Mouse (Mus musculus): Measurements from ENCODE around the gene Svs3b. TPM values are rescaled to one million over a fixed set of nuclear protein-coding genes. Genes with fewer than 3 reads are reported as not detected.
"Not testable (repeated sequence)": the region's sequence is repeated elsewhere in the genome, so short reads cannot be mapped to it uniquely, and the experiment has no call there.

Gene Svs3b
- not detected in 2 replicates for total RNA-seq (2015)
- not detected in 2 replicates for total RNA-seq (2017)

- ATAC-seq (ENCODE audit: poor library complexity, severe bottlenecking) = not testable (repeated sequence)
Measured at GRCm38 (mm10) chr2:164256540-164256939, at the start of gene Svs3b. Svs3b (minus strand) TSS chr2:164256640.

DNA sequence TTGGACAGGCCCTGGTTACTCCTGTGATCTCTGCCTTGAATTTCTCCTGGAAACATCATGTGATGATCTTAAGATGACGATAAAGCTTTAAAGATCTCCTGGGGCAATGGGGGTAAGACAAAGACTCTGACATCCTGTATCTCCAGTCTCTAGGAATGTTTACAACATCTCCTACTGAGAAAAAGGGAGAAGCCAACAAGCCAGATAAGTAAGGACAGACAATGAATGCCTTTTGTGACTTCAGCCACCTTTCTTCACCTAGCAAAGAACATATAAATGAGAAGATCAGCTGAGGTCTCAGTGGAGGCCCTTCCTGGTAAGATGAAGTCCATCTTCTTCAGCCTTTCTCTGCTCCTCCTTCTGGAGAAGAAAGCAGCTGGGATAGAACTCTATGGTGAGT is 32.5 kb upstream of the Svs3b start, which contains the start of gene Svs3a:
Svs3a (plus strand) TSS at position 301 of the 400 bp plus-strand sequence.
- not testable (repeated sequence) for ATAC-seq (ENCODE audit: poor library complexity, severe bottlenecking)

DNA sequence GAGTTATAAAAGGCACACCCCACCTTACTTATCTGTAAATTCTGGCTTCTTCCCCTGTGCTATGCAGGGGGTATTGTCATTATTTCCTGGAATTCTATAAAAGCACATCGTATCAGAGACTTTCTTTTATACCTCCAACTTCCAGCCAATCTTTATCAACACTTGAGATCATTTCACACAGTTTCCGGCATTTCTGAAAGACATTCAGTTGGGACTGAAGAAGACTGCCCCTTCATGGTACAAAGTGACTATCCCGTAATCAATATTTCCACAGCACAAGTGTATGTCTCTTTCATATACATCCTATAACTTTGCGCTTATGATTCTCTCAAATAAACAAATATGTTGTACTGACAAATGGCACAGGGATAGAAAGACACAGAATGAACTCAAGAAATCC is 21.9 kb upstream of the Svs3b start, which contains the start of gene Svs4:
Svs4 (minus strand) TSS at position 101 of the 400 bp plus-strand sequence.
- ATAC-seq (ENCODE audit: poor library complexity, severe bottlenecking) = no peak

DNA sequence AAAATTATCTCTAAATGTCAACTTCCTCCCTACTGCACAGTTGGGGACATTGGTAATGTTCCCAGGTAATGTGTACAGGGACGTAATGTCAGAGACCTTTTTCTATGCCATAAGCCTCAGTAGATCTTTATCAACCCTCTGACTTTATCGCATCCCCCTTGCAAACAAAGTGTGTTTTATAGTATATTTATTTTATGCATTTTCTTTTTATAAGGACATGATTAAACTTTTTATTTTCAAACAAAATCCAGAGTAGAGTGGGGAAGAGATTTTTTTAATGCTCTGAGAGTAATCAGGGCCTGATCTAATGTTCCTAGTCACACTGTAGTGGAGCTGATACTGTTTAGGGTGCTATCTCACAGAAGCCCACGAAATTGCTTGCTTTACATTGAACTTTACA is 18.1 kb downstream of the Svs3b start, which contains the start of gene Svs2:
Svs2 (minus strand) TSS at position 101 of the 400 bp plus-strand sequence.
- no peak for ATAC-seq (ENCODE audit: poor library complexity, severe bottlenecking)

GRCm38 (mm10) chr2:164232671-164233070 is 23.8 kb downstream of the Svs3b start:
- ATAC-seq (ENCODE audit: poor library complexity, severe bottlenecking) = no peak

- no peak for ATAC-seq (ENCODE audit: poor library complexity, severe bottlenecking)
Measured at GRCm38 (mm10) chr2:164228361-164229070, 27.9 kb downstream of the Svs3b start.

DNA sequence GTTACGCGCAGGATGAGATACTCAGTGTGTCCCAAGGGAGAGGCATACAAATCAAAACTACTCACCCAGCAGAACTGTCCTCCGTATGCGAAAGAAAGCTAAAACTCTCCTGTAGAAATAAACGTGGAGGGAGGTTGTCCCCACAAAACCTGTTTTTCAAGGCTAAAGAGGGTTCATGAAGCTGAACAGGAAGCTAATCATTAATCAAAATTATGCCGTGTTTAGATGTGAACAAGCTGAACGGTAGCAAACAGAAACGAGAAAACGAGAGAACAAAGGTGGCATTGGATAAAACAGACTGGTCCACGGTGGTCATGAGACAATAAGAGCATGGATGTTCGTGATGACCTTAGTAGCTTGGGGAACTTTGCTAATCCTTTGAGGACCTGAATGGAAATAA is 34.9 kb downstream of the Svs3b start, which contains the start of gene Wfdc15b:
Wfdc15b (minus strand) TSS at position 139 of the 400 bp plus-strand sequence.
- no peak for ATAC-seq (ENCODE audit: poor library complexity, severe bottlenecking)

DNA sequence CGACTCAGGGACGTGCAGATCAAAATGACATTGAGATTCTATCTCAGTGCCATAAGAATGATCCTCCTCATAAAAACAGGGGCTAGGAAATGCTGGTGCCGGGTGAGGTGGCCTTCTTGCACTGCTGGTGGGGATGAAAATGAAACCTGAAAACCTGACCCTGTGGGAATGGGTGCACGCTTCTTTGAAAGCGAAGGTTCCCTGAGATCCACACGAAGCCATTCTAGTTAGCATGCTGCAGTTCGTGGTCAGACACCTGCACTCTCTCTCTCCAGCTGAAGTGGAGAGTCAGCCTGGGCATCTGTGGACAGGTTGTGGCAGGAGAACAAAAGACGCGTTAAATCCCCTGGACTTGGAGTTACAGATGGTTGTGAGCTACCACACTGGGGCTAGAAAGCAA is 37.1 kb downstream of the Svs3b start:
- no peak for ATAC-seq (ENCODE audit: poor library complexity, severe bottlenecking)

DNA sequence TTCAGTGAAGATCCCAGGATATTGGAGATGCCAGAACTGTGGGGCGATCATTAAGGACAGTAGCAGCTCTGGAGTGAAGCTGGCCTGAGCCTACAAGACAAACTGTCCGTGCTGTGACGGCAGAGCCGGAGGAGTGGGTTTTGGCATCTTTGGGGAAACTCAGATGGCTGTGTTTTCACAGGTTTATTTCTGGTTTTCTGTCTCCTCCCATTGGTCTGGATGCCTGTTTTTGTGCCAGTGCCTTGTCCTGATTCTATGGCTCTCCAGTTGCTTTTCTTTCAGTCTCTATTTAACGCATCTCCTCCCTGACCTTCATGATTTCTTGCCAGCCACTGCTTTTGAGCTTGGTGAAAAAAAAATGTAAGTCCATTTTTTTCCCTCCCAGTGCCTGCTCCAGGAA is 43.7 kb downstream of the Svs3b start:
- no peak for ATAC-seq (ENCODE audit: poor library complexity, severe bottlenecking)

DNA sequence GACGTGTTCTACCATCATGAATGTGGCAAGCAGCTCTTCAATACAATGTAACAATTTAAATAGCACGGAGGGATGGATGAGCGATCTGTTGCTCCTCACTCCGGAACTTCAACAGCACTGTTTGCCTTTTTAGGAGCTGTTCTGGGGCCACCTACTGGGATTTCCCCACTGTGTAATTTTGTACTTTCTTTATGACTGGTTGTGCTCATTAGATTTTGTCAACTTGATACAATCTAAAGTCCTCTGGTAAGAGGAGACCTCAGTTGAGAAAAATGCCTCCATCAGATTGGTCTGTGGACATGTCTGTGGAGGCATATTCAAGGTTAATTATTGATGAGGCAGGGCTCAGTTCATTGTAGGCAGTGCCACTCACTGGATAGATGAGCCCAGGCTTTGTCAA is 45.5 kb downstream of the Svs3b start:
- no peak for ATAC-seq (ENCODE audit: poor library complexity, severe bottlenecking)

GRCm38 (mm10) chr2:164206676-164207075 is 49.8 kb downstream of the Svs3b start:
- no peak for ATAC-seq (ENCODE audit: poor library complexity, severe bottlenecking)

DNA sequence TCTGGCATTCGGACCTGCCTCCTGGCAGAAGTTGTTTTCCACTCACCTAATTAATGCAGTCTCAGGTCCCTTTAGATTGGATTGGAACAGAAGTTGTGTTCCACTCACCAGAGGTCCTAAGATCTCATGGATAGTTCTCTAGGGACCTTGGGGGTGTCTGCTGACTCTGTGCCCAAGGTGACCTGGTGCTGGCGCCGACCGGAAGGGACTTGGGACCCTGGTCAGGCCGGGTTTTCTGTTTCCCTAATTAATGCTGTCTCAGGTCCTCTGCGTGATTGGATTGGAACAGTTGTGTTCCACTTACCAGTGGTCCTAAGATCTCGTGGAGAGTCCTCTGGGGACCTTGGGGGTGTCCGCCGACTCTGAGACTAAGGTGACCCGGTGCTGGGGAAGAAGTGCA is 50.4 kb downstream of the Svs3b start:
- ATAC-seq (ENCODE audit: poor library complexity, severe bottlenecking) = not testable (repeated sequence)

Other genes starting within 250 kb of the Svs3b start
- gene Pabpc1l, start 231.2 kb downstream of the Svs3b start, total RNA-seq (2015) = 12.9 and 19.1 TPM in 2 replicates
- gene Pabpc1l, start 231.2 kb downstream of the Svs3b start, total RNA-seq (2017) = 2.5 and 4.8 TPM in 2 replicates
- gene Stk4, start 186.3 kb downstream of the Svs3b start, total RNA-seq (2015) = 227 and 248 TPM in 2 replicates
- 185 and 193 TPM in 2 replicates for gene Stk4, start 186.3 kb downstream of the Svs3b start, total RNA-seq (2017)
- 45.3 and 49.1 TPM in 2 replicates for gene Tomm34, start 185.5 kb downstream of the Svs3b start, total RNA-seq (2015)
- gene Tomm34, start 185.5 kb downstream of the Svs3b start, total RNA-seq (2017) = 48.3 and 49.8 TPM in 2 replicates
- gene Kcns1, start 85.5 kb downstream of the Svs3b start, total RNA-seq (2015) = not detected in 2 replicates
- gene Kcns1, start 85.5 kb downstream of the Svs3b start, total RNA-seq (2017) = not detected in 2 replicates
- not detected in 2 replicates for gene Wfdc5, start 73.9 kb downstream of the Svs3b start, total RNA-seq (2015)
- not detected in 2 replicates for gene Wfdc5, start 73.9 kb downstream of the Svs3b start, total RNA-seq (2017)
- not detected in 2 replicates for gene Wfdc12, start 66.0 kb downstream of the Svs3b start, total RNA-seq (2015)
- gene Wfdc12, start 66.0 kb downstream of the Svs3b start, total RNA-seq (2017) = not detected in 2 replicates
- not detected in 2 replicates for gene Wfdc15a, start 56.5 kb downstream of the Svs3b start, total RNA-seq (2015)
- gene Wfdc15a, start 56.5 kb downstream of the Svs3b start, total RNA-seq (2017) = not detected in 2 replicates
- gene Wfdc15b, start 35.0 kb downstream of the Svs3b start, total RNA-seq (2015) = not detected in 2 replicates
- not detected in 2 replicates for gene Wfdc15b, start 35.0 kb downstream of the Svs3b start, total RNA-seq (2017)
- gene Svs2, start 18.2 kb downstream of the Svs3b start, total RNA-seq (2015) = not detected in 2 replicates
- gene Svs2, start 18.2 kb downstream of the Svs3b start, total RNA-seq (2017) = not detected in 2 replicates
- gene Svs4, start 21.8 kb upstream of the Svs3b start, total RNA-seq (2015) = not detected in 2 replicates
- gene Svs4, start 21.8 kb upstream of the Svs3b start, total RNA-seq (2017) = not detected in 2 replicates
- not detected in 2 replicates for gene Svs3a, start 32.6 kb upstream of the Svs3b start, total RNA-seq (2015)
- gene Svs3a, start 32.6 kb upstream of the Svs3b start, total RNA-seq (2017) = not detected in 2 replicates
- gene Svs6, start 60.1 kb upstream of the Svs3b start, total RNA-seq (2015) = not detected in 2 replicates
- not detected in 2 replicates for gene Svs6, start 60.1 kb upstream of the Svs3b start, total RNA-seq (2017)
- not detected in 2 replicates for gene Svs5, start 76.1 kb upstream of the Svs3b start, total RNA-seq (2015)
- gene Svs5, start 76.1 kb upstream of the Svs3b start, total RNA-seq (2017) = not detected in 2 replicates
- gene Slpi, start 132.5 kb upstream of the Svs3b start, total RNA-seq (2015) = 454 and 463 TPM in 2 replicates
- 81.4 and 109 TPM in 2 replicates for gene Slpi, start 132.5 kb upstream of the Svs3b start, total RNA-seq (2017)
- gene Rbpjl, start 146.5 kb upstream of the Svs3b start, total RNA-seq (2015) = not detected in 2 replicates
- not detected in 2 replicates for gene Rbpjl, start 146.5 kb upstream of the Svs3b start, total RNA-seq (2017)
- gene Matn4, start 148.5 kb upstream of the Svs3b start, total RNA-seq (2015) = not detected in 2 replicates
- not detected in 2 replicates for gene Matn4, start 148.5 kb upstream of the Svs3b start, total RNA-seq (2017)
- 0.76 and 0.82 TPM in 2 replicates for gene Sdc4, start 187.2 kb upstream of the Svs3b start, total RNA-seq (2015)
- gene Sdc4, start 187.2 kb upstream of the Svs3b start, total RNA-seq (2017) = 0.49 and 0.88 TPM in 2 replicates
- gene Sys1, start 200.3 kb upstream of the Svs3b start, total RNA-seq (2015) = 50.9 and 52.3 TPM in 2 replicates
- gene Sys1, start 200.3 kb upstream of the Svs3b start, total RNA-seq (2017) = 14.9 and 20.2 TPM in 2 replicates
- gene Gm20458, start 204.3 kb upstream of the Svs3b start, total RNA-seq (2015) = not detected in 2 replicates
- not detected in 2 replicates for gene Gm20458, start 204.3 kb upstream of the Svs3b start, total RNA-seq (2017)
- not detected in 2 replicates for gene Trp53tg5, start 217.1 kb upstream of the Svs3b start, total RNA-seq (2015)
- gene Trp53tg5, start 217.1 kb upstream of the Svs3b start, total RNA-seq (2017) = not detected in 2 replicates
- gene Dbndd2, start 229.5 kb upstream of the Svs3b start, total RNA-seq (2015) = 3.2 and 7.9 TPM in 2 replicates
- 1.4 and 2.0 TPM in 2 replicates for gene Dbndd2, start 229.5 kb upstream of the Svs3b start, total RNA-seq (2017)
- gene Pigt, start 240.9 kb upstream of the Svs3b start, total RNA-seq (2015) = 69.0 and 70.8 TPM in 2 replicates
- gene Pigt, start 240.9 kb upstream of the Svs3b start, total RNA-seq (2017) = 30.8 and 43.0 TPM in 2 replicates